Mouse (Mus musculus): ENCODE measurements around the gene Gdf3. TPM values are rescaled to one million over a fixed set of nuclear protein-coding genes. Genes with fewer than 3 reads are reported as not detected.
A peak's percentile ranks its signal among the peaks of the same experiment; 100 is the strongest.
"Not testable (repeated sequence)": the region's sequence is repeated elsewhere in the genome, so short reads cannot be mapped to it uniquely, and the experiment has no call there.

Gene Gdf3
- polyA plus RNA-seq, 1 experiment, result not detected

DNA sequence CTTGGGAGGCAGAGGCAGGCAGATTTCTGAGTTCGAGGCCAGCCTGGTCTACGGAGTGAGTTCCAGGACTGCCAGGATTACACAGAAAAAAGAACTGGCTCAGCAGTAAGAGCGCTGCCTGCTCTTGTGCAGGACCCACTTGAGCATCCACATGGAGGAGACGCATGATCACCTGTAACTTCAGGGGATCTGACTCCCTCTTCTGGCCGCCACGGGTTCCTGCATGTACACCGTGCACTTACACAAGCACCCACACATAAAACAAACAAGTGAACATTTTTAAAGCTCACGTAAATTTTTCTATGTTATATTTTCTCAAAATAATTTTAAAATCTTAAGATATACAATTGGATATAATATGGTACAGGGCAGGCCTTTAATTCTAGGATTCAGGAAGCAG, 4.4 kb downstream of the Gdf3 start:
- no peak for DNase-seq (ENCODE audit: low spot score)

DNA sequence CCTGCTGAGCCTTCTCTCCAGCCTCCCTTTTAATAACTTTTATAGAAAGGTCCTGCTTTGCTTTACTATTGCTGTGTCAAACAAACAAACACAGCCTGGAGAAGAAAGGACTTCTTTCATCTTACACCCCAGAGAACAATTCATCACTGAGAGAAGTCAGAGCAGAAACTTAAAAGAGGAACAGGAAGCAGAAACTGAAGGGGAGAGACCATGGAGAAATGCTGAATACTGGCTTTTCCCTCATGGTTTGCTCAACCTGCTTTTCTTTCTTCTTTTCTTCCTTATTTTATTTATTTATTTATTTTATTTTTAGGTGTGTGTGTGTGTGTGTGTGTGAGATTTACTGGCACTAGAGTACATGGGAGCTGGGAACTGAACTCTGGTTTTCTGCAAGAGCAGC, 5.6 kb downstream of the Gdf3 start:
- no peak for DNase-seq (ENCODE audit: low spot score)

DNA sequence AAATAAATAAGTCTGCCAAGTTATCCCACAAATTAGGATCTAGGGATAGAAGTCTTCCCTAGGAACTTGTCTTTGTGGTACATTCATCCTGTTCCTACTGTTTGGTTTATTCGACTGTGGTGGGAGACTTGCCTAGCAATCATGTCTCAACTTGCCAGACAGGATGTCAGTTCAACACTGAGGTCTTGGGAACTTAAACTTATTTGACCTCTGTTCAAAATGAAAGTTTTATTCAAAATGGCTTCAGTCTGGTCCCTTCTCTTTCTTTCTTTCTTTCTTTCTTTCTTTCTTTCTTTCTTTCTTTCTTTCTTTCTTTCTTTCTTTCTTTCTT, 6.9 kb downstream of the Gdf3 start:
- DNase-seq (ENCODE audit: low spot score), result no peak

DNA sequence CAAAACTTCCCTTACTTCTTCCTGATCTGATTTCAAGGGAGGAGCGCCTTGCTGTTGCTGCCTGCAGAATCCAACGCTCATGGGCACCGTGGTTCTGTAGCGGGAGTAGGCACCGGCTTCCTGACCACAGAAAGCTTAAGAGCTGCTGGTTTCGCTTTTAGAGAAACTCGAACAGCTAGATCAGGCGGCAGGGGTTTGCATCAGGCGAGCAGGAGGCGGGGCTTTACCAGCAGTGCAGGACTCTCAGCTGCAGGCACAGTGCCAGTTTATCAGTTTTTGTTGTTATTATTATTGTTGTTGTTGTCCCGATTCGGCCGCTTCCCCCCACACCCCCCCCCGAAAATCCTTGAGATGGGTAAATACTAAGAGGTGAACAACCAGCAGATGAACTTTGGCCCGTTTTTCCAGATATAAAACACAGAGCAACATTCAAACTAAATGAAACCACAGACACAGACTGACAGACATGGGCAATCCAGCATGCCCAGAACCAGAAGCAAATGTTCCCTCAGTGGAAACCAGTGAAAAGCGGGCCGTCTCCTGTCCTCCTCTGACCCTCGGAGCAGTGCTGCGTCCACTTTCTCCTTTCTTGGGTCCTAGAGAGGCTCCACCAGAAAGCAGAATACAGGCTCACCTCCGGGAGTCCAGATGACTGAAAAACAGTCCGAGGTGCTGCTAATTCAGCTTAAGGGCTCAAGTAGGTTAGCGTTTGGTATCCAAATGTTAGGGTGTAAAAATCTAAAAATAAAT, 7.5 kb downstream of the Gdf3 start, which contains the start of gene Apobec1:
Apobec1 (minus strand) TSS at position 203 of the 750 bp plus-strand sequence.
- DNase-seq (ENCODE audit: low spot score), result peak; percentile 49

DNA sequence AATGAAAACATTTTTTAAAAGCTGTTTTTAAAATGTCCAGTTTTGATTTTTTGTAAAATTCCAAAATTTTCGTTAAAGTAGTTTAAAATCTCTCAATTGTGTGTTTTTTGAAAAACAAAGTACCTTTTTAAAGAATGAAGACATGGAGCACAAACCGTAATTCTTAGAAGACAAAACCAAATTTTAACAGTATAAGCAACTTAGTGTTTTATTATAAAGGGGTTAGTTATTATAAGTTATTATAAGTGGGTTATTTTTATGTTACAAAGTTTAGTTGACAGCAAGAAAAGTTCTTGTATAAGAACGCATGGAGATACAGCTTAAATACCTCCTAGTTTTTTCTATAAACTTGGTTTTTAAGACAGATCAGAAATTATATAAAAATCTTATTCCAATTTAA, 8.3 kb downstream of the Gdf3 start:
- DNase-seq (ENCODE audit: low spot score), result no peak

DNA sequence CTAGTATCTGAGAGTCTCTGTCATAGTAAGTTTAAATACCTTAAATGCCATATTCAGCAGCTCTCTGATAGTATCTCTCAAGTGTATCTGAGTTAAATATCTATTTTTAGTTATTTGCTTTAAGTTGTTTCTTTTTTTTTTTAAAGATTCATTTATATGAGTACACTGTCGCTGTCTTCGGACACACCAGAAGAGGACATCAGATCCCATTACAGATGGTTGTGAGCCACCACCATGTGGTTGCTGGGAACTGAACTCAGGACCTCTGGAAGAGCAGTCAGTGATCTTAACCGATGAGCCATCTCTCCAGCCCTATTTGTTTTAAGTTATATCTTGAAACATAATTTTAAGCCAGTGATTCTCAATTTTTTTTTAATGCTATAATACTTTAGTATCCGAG, 8.9 kb downstream of the Gdf3 start:
- no peak for DNase-seq (ENCODE audit: low spot score)

DNA sequence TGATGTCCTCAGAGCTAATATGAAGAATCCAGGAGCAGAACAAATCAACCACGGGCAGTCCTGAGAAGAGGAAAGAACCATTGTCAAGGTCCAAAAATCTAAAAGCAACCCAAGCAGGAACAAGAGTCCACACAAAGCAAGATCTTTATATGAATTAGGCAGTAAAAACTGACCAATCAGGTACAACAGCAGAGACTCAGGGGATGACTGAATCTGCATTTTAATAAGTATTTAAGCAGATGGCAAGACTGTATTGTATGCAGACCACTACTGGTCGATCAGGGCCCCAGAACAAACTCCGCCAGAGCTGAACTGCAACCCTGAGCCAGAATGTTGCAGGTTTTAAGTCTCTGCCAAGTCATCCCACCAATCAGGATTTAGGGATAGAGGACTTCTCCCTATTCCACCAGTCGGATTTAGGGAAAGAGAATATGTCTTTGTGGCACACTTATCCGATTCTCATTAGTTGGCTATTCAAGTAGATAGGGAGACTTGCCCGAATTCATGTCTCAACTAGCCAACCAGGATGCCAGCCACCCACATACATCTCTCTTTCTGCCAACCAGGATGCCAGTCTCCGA, 9.7 kb downstream of the Gdf3 start:
- no peak for DNase-seq (ENCODE audit: low spot score)

DNA sequence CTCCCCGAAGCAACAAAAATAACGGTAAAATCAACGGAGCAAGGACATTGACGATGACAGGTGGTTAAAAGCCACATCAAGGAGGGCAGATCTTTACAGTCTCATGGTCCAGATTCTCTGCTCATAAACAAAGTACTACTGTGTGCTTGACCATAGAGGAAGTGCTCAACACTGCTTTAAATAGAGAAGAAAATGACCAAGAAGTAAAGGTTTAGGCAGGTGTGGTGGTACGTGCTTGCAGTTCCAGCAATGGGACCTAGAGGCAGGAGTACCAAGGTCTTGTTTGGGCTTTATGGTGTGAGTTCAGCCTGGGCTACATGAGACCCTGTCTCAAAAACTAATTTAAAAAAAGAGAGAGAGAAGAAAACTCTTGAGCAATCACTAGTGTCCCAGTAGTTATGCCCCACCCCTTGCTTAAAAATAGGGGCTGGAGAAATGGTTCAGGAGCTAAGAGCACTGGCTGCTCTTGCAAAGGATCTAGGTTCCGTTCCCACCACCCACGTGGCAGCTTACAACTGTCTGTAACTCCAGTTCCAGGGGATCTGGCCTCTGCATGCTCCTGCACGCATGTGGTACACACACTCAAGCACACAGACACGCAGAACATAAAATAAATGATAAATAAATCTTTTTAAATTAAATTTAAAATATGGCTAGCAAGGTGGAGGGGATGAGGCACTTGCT, 10.7 kb downstream of the Gdf3 start:
- DNase-seq (ENCODE audit: low spot score), result no peak

DNA sequence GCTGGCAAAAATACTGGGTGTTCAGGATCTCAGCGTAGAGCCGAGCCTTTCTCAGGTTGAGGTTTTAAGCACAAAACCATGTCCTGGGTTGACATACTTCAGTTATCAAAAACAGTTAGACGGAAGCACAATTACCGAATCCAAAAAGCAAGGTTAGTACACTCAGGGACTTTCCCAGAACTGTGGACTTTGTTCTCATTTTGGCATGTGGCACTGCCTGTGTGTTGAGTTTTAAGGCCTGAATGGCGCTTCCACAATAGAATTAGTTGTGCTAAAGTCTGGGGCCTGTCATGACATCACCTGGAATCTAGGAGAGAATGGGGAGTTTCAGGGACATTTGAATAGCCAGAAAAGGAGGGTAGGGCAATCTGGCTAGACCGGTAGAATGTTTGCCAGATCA, 11.5 kb downstream of the Gdf3 start:
- DNase-seq (ENCODE audit: low spot score), result no peak

DNA sequence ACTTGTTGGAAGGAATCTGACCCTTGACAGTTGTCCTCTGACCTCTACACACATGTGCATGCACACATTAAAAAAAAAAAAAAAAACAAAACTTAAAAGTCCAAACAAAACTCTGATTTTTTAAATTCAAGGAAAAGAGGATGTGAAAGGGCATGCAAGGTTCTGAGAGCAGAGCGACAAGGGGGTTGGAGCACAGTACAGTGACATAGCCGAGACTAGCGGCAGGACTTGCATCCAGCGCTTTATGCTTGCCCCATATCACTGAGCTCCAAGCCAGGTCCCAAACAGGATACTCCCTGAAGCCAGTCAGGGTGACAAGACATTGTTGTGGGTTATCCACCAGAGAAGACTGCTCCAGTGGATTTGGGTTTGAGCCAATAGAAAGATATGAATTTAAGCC, 11.9 kb downstream of the Gdf3 start:
- DNase-seq (ENCODE audit: low spot score), result no peak

DNA sequence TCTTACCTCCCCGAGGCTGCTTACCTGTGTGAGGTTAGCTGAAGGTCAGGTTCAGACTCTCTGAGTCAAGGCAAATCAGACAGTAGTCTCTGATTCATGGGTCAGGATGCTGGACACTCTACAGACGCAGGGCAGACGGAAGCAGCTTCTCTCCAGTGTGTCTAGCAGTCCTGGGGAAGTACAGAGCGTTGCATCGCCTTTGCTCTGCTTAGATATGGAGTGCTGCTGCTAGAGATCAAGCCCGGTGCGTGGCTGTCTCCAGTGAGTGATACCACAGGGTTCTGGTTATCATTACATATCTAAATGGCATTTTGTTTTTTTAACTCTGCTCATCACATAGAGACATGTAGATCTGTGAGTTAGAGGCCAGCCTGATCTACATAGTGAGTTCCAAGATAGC, 13.3 kb downstream of the Gdf3 start:
- DNase-seq (ENCODE audit: low spot score), result no peak

DNA sequence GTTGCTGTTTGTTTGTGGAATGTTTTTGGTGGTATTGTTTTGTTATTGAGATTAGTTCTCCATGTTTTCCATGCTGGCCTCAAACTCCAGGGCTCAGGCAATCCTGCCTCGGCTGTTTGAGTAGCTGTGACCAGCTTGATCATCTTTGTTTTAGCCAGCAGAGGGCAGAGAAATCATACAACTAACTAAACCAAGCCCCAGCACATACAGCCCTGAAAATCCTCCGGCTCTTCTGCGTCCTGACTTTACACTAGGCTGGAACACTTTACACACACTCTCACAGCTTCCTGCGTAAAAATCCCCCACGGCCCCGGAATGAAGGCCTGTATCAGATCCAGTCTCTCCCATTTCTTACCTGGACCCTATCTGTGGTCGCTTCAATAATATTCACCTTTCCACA, 14.2 kb downstream of the Gdf3 start:
- no peak for DNase-seq (ENCODE audit: low spot score)

DNA sequence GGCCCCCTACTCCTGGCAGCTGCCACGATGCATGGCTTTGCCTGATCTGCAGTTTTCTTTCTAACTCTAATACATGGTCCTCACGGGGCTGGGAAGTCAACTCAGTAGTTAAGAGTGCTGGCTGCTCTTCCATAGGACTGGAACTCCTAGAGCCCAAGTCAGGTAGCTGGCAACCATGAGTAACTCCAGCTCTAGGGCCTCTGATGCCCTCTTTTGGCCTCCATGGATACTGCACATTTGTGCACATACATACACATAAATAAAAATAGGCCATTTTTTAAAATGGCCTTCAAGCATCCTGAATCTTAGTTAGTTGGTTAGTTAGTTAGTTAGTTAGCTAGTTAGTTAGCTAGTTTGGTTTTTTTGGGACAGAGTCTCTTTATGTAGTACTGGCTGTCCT, 17.0 kb downstream of the Gdf3 start:
- DNase-seq (ENCODE audit: low spot score), result no peak

DNA sequence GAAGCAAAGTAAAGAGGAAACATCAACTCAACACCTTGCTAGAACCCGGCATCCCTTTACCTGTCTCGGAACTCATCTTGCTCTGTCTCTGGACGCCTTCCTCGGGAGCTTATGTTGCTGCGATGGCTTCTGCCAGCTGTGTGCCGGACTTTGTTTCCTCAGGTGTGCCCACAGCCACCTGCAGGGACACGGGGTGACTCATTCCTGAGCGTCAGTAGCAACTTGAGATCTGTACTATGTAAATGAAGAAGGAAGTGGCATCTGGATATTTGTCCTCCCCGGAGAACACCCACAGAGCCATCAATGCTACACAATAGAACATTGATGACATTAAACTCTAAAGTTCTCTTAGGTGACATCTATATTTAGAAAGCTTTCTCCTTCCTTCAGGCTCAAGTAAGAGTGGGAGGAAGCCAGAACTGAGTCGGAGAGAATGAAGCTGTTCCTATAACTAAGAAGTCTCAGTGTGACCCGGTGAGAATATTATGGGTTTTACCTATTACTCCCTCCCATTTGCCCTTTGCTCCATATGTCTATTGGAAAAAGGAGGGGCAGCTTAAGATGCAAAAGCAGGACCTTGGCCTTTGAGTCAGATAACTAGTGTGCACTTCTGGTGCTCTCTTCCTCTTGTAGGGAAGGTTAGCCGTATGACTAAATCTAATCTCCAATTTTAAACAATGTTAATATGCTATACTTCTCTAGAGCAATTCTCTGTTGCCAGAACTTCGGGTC, 18.7 kb downstream of the Gdf3 start:
- DNase-seq (ENCODE audit: low spot score), result no peak

DNA sequence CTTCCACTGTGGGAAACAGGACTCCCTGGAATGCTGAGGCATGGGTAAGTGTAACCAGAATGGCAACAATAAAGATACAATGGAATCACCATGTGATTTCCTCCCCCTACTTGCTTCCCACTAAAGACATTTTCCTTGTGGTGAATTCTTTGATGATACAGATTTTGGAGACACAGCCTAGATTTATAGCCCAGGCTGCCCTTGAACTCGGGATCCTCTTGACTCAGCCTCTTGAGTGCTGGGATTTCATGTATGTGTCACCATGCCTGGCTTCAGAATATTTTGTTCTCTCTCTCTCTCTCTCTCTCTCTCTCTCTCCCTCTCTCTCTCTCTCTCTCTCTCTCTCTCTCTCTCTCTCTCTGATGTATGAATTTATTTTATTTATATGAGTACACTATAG, 30.8 kb downstream of the Gdf3 start:
- no peak for DNase-seq (ENCODE audit: low spot score)

DNA sequence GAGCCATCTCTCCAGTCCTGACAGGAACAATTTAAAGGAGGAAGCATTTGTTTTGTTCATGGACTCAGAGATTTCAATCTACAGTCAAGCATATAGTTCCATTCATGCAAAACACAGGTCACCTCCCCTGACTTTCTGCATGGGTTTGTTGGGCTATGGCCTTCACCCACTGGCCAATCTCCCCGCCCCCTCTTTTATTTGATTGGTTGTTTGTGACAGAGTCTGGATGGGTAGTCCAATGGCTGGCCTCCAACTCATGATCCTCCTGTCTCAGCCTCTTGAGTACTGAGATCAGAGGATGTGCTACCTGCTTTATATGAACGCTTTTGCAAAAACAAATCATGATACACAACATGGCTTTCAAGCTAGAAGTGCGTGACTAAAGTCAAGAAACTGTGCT, 32.9 kb downstream of the Gdf3 start:
- DNase-seq (ENCODE audit: low spot score), result no peak

DNA sequence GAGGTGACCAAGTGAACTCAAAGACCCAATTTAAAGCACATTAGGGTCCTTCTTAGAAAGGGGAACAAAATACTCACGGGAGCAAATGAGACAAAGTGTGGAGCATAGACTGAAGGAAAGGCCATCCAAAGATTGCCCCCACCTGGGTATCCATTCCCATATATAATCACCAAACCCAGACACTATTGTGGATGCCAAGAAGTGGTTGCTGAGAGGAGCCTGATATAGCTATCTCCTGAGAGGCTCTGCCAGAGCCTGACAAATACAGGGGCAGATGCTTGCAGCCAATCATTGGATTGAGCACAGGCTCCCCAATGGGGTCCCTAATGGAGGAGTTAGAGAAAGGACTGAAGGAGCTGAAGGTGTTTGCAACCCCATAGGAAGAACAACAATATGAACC, 34.9 kb downstream of the Gdf3 start:
- not testable (repeated sequence) for DNase-seq (ENCODE audit: low spot score)

DNA sequence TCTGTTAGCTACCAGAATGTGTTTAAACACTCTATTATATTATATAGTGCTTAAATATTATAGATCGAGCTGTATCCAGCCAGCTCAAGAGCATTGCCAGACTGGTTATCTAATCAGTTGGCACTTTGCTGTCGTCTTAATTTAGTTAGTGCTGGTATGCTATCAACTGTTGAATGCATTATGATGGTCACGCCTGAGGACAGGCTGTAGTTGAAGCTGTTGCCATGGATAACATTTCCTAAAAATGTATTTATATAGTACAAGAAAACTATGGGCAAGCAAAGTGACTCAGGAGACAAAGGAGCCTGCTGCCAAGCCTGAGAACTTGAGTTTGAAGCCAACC, 38.3 kb downstream of the Gdf3 start:
- no peak for DNase-seq (ENCODE audit: low spot score)

DNA sequence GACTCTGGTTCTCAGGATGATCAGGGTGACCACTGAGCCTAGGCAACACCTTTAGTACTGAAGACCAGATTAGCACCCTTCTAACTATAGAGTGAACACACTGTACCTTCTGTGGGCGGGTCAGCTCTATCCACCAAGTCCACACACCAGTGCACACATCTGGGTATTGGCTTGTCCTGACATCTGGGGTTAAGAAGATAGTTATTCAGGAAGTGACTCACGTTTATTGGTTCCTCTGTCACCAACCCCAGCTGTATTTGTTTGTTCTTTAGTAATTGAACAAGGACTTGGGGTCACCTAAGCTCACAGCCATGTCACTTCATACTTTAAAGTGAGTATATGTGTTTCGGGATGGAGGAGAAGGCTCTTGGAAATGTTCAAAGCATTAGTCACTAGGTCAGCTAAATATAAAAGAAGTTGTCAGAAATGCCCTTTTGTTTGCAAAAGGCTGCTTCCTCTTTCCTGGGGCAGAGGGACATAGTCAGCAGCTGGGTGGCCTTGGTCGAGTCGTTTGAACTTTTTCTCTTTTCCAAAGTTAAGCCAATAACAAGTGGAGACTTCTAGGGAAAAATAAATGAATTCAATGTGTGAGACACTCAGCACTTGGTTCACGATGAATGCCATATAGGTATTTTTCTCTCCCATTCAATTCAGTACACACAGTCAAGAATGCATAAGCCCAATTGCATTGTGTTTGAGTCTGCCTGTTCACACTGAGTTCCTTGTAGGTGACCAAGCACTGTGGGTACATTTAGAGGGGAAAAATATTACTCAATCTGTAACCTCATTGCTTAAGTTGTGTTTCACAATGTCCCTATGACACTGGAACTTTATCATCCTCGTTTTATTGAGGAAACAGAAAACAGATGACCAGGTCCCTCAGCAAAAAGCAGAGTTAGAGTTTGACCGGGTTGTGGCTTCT, 38.9 kb downstream of the Gdf3 start:
- no peak for DNase-seq (ENCODE audit: low spot score)

DNA sequence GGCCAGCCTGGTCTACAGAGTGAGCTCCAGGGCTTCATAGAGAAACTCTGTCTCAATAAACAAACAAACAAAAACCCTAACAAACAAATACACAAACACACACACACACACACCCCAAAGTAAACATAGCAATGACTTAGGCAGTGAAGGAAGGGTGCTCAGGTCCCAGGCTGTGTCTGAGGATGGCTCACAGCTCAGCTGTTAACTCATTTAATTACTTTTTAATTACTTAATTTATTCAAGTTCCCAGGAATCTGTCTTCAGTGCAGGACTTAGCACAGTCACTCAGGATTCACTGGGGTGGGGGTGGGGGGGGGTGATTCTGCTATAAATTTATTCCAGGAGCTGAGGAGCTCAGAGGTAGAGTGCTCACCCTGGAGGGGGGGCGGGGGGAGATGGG, 40.1 kb downstream of the Gdf3 start:
- no peak for DNase-seq (ENCODE audit: low spot score)

DNA sequence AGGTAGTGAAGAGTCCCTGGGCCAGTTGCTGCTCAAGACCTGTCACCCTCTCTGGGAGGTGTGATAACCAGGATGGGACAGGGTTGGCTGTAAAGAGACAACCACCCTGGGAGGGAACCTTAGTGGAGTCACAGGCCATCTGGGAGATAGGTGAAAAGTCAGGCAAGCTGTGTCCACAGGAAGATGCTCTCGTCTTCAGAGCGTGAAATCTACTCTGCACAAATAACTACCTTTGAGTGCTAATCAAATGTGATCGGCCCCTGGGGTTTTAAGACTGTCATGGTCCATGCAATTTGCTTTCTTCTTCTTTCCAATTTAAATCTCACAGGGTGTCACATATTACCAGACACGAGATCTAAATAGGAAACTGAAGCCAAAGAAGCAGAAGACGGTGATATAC, 40.8 kb downstream of the Gdf3 start:
- no peak for DNase-seq (ENCODE audit: low spot score)
